23 mouse cellular contexts compared by ENCODE assay signal in genomic region chr10:22822486-22822885, GRCm38 (mm10). TPM values are rescaled to one million over a fixed set of nuclear protein-coding genes. Genes with fewer than 3 reads are reported as not detected.
DNase-seq lines count a peak whose midpoint lies in the region; ATAC-seq and TF ChIP-seq lines count a peak whose summit lies in the region.
"Had no signal": no experiment of that assay in that cellular context is flagged by ENCODE, and none has a peak within 500 bp of the region (broad histone marks: within the 10 kb centered on the region; RNA-seq: fewer than 3 reads in every experiment).

No protein-coding gene starts in this region.

- H3K27ac ChIP-seq in kidney, embryonic 15.5 days: peak overlapping the region; percentile 94
- no peak overlapping the region for H3K27ac ChIP-seq in lung, embryonic 16.5 days (ENCODE audit: low read length)
- peak overlapping the region; percentile 91; the same call in 1 of the 2 replicates for H3K27ac ChIP-seq in intestine, embryonic 15.5 days
- H3K27ac ChIP-seq in stomach, postnatal 0 days (replicated peaks): peak overlapping the region; percentile 71
- H3K27ac ChIP-seq: embryonic facial prominence, embryonic 15.5 days; forebrain, embryonic 15.5 days; heart, embryonic 10.5 days; hindbrain, embryonic 15.5 days; left cerebral cortex, adult 2 months; liver, embryonic 12.5 days; midbrain, embryonic 13.5 days had no signal

- no peak for DNase-seq in kidney, adult 9 months
- DNase-seq in lung, postnatal 25 days (ENCODE audit: low spot score): no peak
- no peak for DNase-seq in stomach, postnatal 0 days (ENCODE audit: low spot score)
- no peak for DNase-seq in right cerebral cortex, postnatal 14 days
- DNase-seq: adrenal gland, postnatal 36 days; cerebellum, adult 11 months; cerebellum, adult 9-11 months; kidney, adult 11 months; lung, adult 2 months; thymus, adult 2 months; thymus, postnatal 4 days had no signal

- no peak overlapping the region for H3K4me3 ChIP-seq in kidney, embryonic 15.5 days (replicated peaks)
- no peak overlapping the region for H3K4me3 ChIP-seq in lung, embryonic 16.5 days (ENCODE audit: low read length)
- H3K4me3 ChIP-seq in intestine, embryonic 15.5 days (replicated peaks): no peak overlapping the region
- H3K4me3 ChIP-seq in stomach, postnatal 0 days (ENCODE audit: low read depth, low read length): peak overlapping the region; percentile 4; the same call in 1 of the 2 replicates
- H3K4me3 ChIP-seq: embryonic facial prominence, embryonic 15.5 days; forebrain, embryonic 15.5 days; heart, embryonic 10.5 days; hindbrain, embryonic 15.5 days; left cerebral cortex, adult 2 months; liver, embryonic 12.5 days; midbrain, embryonic 13.5 days had no signal

- no peaks in the 10 kb centered on the region for H3K9me3 ChIP-seq in kidney, embryonic 15.5 days (replicated peaks)
- H3K9me3 ChIP-seq in lung, embryonic 16.5 days (ENCODE audit: control insufficient read depth, low read length): no peaks in the 10 kb centered on the region
- no peaks in the 10 kb centered on the region for H3K9me3 ChIP-seq in intestine, embryonic 15.5 days
- H3K9me3 ChIP-seq in stomach, postnatal 0 days (ENCODE audit: control insufficient read depth, low read length): no peaks in the 10 kb centered on the region
- H3K9me3 ChIP-seq: embryonic facial prominence, embryonic 15.5 days; forebrain, embryonic 15.5 days; heart, embryonic 10.5 days; hindbrain, embryonic 15.5 days; liver, embryonic 12.5 days; midbrain, embryonic 13.5 days had no signal

- H3K9ac ChIP-seq in kidney, embryonic 15.5 days: peak overlapping the region; percentile 1; the same call in 1 of the 2 replicates
- H3K9ac ChIP-seq in lung, embryonic 16.5 days (ENCODE audit: low read length): no peak overlapping the region
- H3K9ac ChIP-seq in intestine, embryonic 15.5 days: no peak overlapping the region
- H3K9ac ChIP-seq in stomach, postnatal 0 days (ENCODE audit: low read length): no peak overlapping the region
- H3K9ac ChIP-seq: embryonic facial prominence, embryonic 15.5 days; forebrain, embryonic 15.5 days; hindbrain, embryonic 15.5 days; liver, embryonic 12.5 days; midbrain, embryonic 13.5 days had no signal

- H3K27me3 ChIP-seq in kidney, embryonic 15.5 days: peaks cover 9% of the 10 kb centered on the region; the same call in 1 of the 2 replicates
- peaks cover 4% of the 10 kb centered on the region; the same call in 1 of the 2 replicates for H3K27me3 ChIP-seq in lung, embryonic 16.5 days (ENCODE audit: control insufficient read depth, insufficient read depth, low read depth, low read length)
- H3K27me3 ChIP-seq in intestine, embryonic 15.5 days (replicated peaks): peaks cover 12% of the 10 kb centered on the region
- 0 out of 2 replicates have a peak, but pooled peaks cover 4% of the 10 kb centered on the region for H3K27me3 ChIP-seq in stomach, postnatal 0 days (ENCODE audit: control insufficient read depth, insufficient read depth, low read length)

- peak overlapping the region; percentile 56 for H3K4me2 ChIP-seq in kidney, embryonic 15.5 days
- H3K4me2 ChIP-seq in lung, embryonic 16.5 days (ENCODE audit: low read depth, low read length): peak overlapping the region; percentile 26
- peak overlapping the region; percentile 28 for H3K4me2 ChIP-seq in intestine, embryonic 15.5 days (replicated peaks)
- H3K4me2 ChIP-seq in stomach, postnatal 0 days (replicated peaks; ENCODE audit: low read depth): peak overlapping the region; percentile 40
- H3K4me2 ChIP-seq: embryonic facial prominence, embryonic 15.5 days; forebrain, embryonic 15.5 days; hindbrain, embryonic 15.5 days; liver, embryonic 12.5 days; midbrain, embryonic 13.5 days had no signal

- H3K36me3 ChIP-seq in kidney, embryonic 15.5 days: no peaks in the 10 kb centered on the region
- H3K36me3 ChIP-seq in lung, embryonic 16.5 days (ENCODE audit: control insufficient read depth, insufficient read depth, low read length): no peaks in the 10 kb centered on the region
- H3K36me3 ChIP-seq in intestine, embryonic 15.5 days: no peaks in the 10 kb centered on the region
- H3K36me3 ChIP-seq in stomach, postnatal 0 days (ENCODE audit: control insufficient read depth, insufficient read depth, low read length): no peaks in the 10 kb centered on the region
- H3K36me3 ChIP-seq: embryonic facial prominence, embryonic 15.5 days; forebrain, embryonic 15.5 days; heart, embryonic 10.5 days; hindbrain, embryonic 15.5 days; liver, embryonic 12.5 days; midbrain, embryonic 13.5 days had no signal

- 5% methylated on average over 5 of the region's 5 CpGs for WGBS in kidney, embryonic 15.5 days
- WGBS in lung, embryonic 16.5 days: 14% methylated on average over 5 of the region's 5 CpGs
- WGBS in intestine, embryonic 15.5 days: 10% methylated on average over 5 of the region's 5 CpGs
- WGBS in stomach, postnatal 0 days: 14% methylated on average over 5 of the region's 5 CpGs

- no peak for ATAC-seq in kidney, embryonic 15.5 days (replicated peaks; ENCODE audit: low FRiP score)
- no peak for ATAC-seq in lung, embryonic 16.5 days (ENCODE audit: low read depth)
- ATAC-seq in intestine, embryonic 15.5 days: no peak
- ATAC-seq in stomach, postnatal 0 days (ENCODE audit: low FRiP score, low TSS enrichment): no peak
- ATAC-seq: CD4-positive, CD25-positive, alpha-beta regulatory T cell, adult 4 months; forebrain, embryonic 15.5 days; liver, embryonic 12.5 days; midbrain, embryonic 13.5 days had no signal

- peaks cover 34% of the 10 kb centered on the region for H3K4me1 ChIP-seq in kidney, embryonic 15.5 days
- H3K4me1 ChIP-seq in lung, embryonic 16.5 days (replicated peaks; ENCODE audit: control insufficient read depth, insufficient read depth, low read length): peaks cover 3% of the 10 kb centered on the region; the same call in 1 of the 2 replicates
- peaks cover 3% of the 10 kb centered on the region; the same call in 1 of the 2 replicates for H3K4me1 ChIP-seq in intestine, embryonic 15.5 days (replicated peaks)
- H3K4me1 ChIP-seq in stomach, postnatal 0 days (replicated peaks; ENCODE audit: control insufficient read depth, insufficient read depth): no peaks in the 10 kb centered on the region
- H3K4me1 ChIP-seq: hindbrain, embryonic 15.5 days; liver, embryonic 12.5 days had no signal

- TF ChIP-seq CTCF in stomach, postnatal 0 days (IDR thresholded peaks at IDR 0.05; ENCODE audit: low read depth): no peak

- no peak for TF ChIP-seq EP300 in stomach, postnatal 0 days (optimal IDR thresholded peaks at IDR 0.05)

RNA-seq across cellular contexts. Expression of gene Tcf21, which starts 2.5 kb away (rescaled TPM):
- polyA plus RNA-seq in kidney, embryonic 15.5 days (2015; fragmentation: Nextera tagmentation; extraction: Ambion mirVana): 325 and 329 TPM in 2 replicates
- 383 and 396 TPM in 2 replicates for polyA plus RNA-seq in lung, embryonic 16.5 days (2015; fragmentation: Nextera tagmentation; extraction: Ambion mirVana)
- polyA plus RNA-seq in intestine, embryonic 15.5 days (2015; fragmentation: Nextera tagmentation; extraction: Ambion mirVana): 151 and 186 TPM in 2 replicates
- 95.3 and 95.5 TPM in 2 replicates for polyA plus RNA-seq in stomach, postnatal 0 days (2015; fragmentation: Nextera tagmentation; extraction: Ambion mirVana)
- polyA plus RNA-seq: limb, embryonic 11.5 days had no signal
